Mouse (Mus musculus) layer of hippocampus, postnatal 10 days (tissue): Measurements from ENCODE around the gene Kcnh1. TPM values are rescaled to one million over a fixed set of nuclear protein-coding genes. Genes with fewer than 3 reads are reported as not detected.

Experiments used
- DNase-seq, 2 experiments: peaks; one replicate each; pipeline ENCODE4 v3.0.0; 2021; ENCODE audit warnings: low spot score in 2 of 2
- total RNA-seq, 2 experiments: library from RNA; stranded (reverse); gene quantifications; 2 replicates each; pipeline ENCODE4 v1.2.3; 2021

Kcnh1 gene
- total RNA-seq, 2 experiments from 2014 or later, result 15.3 to 16.2 TPM

DNA sequence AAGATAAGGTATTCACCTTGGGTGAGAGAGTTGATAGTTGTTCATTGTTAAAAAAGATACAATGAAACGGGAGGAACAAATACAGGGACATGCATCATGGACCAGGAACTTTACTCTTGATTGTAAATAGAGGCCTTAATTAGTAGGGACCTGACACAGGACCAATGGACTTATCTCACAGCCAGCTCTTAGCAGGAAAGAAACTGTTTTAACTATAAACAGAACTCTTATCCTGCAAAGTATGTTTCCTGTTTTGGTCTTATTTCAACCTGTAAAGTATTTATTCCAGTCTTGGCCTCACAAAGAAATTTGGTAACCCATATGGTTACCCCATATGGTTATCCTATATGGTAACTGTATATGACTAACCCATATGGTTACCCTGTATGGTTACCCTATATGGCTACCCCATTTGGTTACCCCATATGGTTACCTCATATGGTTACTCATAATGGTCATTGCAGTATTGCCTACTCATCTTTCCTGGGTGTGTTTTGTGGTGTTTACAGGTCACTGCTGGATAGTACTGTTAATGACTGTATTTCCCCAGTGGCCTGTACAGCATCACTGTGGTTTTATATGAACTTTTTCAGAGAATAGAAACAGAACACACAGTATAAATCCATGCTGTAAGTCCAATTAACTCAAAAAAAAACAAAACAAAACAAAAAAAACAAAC, 125.0 kb downstream of the Kcnh1 start:
- DNase-seq, result no peak

DNA sequence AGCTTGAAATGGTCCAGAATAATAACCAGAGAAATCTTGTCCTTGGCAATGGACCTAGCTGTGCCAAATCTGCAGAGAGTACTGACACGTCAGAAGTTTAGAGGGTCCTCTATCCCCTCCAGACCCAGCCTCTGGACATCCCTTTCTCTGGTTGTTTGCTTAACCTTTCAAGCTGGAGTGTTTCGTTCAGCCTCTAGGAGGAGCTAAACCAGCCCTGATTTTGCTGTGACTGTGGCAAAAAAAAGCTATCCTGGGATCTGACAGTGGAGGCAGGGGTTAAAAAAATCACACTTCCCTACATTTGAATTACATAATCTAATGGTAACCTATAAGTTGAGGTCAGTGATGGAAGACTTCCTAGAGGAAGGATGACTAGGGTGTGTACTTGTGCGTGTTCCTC, 133.6 kb downstream of the Kcnh1 start:
- DNase-seq, result no peak

GRCm38 (mm10) chr1:192327052-192327451, 136.5 kb downstream of the Kcnh1 start:
- no peak for DNase-seq

DNA sequence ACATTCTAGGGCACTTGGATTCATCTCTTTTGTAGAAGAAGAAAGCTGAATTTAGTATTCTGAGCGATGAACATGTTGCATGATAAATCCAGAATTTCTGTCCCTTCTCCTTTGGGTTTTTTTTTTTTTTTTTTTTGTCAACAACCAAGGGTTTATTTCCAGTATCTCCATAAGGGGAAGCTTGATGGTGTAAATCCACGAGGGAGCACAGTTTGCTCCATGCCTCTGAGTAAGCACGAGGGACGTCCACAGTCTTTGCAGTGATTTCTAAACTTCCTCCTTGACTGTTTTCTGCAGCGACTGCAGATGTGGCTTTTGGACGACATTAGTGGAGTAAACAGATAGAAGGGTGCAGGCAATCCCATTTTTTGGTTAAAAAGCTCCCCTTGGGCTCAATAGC, 140.6 kb downstream of the Kcnh1 start:
- no peak for DNase-seq

DNA sequence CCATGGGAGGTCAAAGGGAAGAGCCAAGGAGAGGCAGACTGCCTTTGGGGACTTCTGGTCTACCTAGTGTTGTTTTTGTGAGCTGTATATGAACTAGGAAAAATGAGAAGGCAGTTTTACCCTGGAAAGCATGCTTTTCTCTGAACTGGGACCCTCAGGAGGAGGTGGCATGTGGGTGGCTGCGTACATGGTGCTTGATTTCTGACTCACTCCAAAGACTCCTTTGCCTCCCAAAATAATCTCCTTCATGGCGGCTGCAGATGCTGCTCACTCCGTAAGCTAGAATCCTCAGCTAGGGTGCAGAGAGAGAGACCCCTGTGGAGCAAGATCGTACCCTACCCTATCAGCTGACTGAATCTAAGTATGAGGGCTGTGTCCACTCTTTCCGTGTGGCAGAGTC, 145.5 kb downstream of the Kcnh1 start:
- DNase-seq, result no peak

DNA sequence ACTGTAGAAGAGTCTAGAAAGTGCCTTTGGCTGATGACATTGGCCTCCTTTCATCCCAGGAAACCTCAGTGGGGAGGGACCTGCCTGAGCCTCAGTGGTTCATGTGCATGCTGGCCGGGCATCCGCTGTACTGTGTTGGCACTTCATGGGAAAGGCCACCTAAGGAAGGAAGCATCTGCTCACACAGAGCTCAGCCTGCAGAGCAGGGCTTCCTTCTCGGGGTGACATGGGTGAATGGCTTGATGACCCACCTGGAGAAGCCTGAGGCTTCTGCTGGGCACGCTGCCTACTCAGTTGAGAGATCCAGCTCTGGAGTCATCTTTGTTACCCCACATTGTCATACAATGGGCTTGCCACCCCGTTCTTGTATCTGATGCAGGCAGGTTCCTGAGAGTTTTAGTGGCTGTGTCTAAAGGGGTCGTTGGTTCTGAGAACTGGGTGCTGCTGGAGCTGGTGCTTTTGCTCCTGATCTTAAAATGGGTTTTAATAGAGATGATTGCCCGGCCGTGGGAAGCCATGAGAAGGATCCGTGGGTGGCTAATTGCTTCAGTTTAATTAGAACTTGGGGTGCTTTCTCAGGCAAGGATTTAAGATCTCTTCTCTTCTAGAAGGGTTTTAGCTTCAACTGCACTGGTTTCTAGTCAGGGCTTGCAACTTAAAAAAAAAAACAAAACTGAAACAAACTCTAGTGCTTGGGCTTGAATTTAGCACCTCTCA, 148.9 kb downstream of the Kcnh1 start:
- DNase-seq, result no peak

- peak in 1 of 2 experiments; percentile 18 for DNase-seq
Measured at GRCm38 (mm10) chr1:192341774-192342173, 151.2 kb downstream of the Kcnh1 start.

DNA sequence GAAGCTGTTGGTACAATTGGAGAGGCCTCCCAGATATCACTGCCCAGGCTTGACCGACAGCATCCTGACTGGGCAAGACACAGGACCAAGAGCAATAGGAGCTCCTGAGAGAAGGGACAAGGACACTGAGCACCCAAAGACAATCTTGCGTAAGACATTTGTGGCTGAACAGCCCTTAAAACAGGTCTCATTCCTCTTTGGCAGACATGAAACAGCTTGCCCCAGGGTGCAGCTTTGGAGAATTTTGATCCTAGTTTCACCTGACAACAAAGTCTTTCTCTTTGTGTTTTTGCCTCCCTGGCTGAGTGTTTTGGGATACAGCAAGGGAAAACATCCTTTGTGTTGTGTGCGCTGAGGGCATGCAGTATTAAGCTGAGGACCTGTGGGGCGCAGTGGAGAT, 153.4 kb downstream of the Kcnh1 start:
- no peak for DNase-seq

- no peak for DNase-seq
Measured at GRCm38 (mm10) chr1:192347327-192347726, 156.8 kb downstream of the Kcnh1 start.

DNA sequence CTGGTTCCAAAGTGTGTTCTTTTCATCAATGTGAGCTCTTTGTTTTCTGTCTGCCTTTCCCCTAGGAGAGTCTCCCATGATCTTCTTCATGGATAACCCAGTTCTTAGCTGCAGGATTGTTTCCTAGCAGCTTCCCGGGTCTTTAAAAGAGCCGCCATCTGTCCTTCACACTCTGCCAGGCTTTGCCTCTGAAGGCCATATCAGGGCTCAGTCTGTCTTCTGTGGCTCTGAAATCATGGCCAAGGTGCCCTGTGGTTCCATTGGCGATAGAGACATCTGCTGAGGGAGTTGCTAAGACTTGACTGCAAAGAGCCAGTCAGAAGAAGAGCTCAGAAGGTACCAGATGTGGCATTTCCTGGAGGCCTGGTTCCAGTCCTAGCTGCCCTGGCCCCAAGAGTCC, 165.7 kb downstream of the Kcnh1 start:
- DNase-seq, result no peak

GRCm38 (mm10) chr1:192359212-192359611, 168.6 kb downstream of the Kcnh1 start:
- DNase-seq, result no peak

GRCm38 (mm10) chr1:192368336-192368735, 177.8 kb downstream of the Kcnh1 start:
- DNase-seq, result no peak

- no peak for DNase-seq
Measured at GRCm38 (mm10) chr1:192371943-192372614, 181.5 kb downstream of the Kcnh1 start.

- no peak for DNase-seq
Measured at GRCm38 (mm10) chr1:192378546-192379075, 188.0 kb downstream of the Kcnh1 start.

- DNase-seq, result no peak
Measured at GRCm38 (mm10) chr1:192380596-192381041, 190.0 kb downstream of the Kcnh1 start.

- no peak for DNase-seq
Measured at GRCm38 (mm10) chr1:192387624-192388023, 197.1 kb downstream of the Kcnh1 start.

DNA sequence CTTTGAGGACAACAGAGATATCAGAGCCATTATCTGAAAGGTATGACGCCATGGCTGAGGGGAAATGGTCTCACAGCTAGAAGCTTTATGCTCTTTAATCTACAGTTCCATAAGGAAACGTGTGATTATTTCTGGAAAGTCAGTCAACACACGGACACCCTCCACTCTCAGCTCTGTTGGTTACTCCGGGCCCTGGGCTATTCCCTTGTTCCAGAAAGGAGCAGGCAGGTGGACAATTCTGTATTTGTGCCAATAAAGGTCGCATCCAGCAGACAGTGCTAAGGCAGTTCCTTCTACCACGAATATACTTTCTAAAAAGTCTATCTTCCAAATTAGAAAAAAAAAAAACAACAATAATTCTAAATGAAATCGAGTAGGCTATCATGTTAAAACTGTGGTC, 200.5 kb downstream of the Kcnh1 start:
- no peak for DNase-seq

DNA sequence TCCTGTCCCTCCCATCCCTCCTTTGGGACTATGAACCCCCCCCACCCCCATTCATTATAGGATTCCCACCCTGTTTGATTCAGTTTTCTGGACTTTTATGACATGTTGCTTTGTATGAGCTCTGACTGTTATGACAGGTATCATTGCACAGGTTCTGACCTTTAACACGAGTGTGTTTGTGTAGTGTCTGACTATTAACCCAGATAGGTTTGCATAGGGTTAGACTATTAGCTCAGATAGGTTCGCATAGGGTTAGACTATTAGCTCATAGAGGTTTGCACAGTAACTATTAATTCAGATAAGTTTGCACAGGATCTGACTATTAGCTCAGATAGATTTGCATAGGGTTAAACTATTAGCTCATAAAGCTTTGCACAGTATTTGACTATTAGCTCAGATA, 201.7 kb downstream of the Kcnh1 start:
- DNase-seq, result no peak

DNA sequence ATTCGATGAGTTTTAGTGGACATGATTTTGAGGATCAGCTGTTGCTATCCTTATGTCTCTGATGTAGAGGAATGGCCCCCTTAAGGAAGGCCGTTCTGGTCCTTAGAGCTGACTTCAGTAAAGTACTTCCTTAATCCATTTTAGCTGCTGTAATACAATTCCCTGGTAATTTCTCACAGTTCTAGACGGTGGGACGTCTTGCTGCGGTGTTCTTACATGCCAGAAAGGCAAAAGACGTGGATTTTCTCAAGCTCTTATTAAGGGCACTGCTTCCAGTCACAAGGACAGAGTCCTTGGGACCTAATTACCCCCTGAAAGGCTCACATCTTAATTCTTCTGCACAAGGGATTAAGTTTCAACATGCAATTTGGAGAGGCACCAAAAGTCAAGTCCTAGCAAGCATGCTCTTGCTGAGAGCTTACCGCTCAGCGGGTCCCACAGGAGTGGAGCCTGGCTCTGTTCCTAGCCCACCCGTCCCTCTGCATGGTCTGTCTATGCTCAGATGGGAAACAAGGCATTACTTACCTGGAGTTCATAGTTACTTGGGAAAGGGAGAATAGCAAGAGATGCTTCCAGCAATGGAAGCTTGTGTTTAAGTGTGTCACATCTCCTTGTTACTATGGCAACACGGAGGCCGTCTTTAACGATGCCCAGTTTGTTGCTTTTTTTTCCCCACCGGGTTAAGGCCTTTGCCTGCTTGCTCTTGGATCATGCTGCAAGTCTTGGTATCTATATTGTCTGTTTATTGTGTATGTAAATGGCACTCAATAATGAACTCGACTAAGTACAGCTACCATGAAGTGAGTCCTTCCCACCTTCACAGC, 209.3 kb downstream of the Kcnh1 start:
- no peak for DNase-seq

DNA sequence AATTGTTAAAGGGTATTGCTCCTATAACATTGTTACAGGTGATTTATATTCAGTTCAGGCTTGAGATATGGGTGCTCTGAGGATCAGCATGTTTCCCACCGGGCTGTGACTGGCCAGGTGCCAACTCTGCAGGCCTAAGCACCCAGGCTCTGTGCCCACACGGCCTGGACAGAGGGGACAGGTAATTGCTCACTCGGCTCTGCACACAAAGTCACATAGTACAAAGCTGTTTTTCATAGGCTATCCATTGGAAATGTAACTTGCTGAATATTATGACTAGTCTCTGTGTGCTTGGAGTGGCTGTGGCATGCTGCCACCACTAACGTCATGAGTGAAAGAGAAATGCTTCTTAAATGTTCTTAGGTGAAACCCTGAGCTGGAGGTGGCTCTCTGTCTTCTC, 210.4 kb downstream of the Kcnh1 start:
- DNase-seq, result no peak
